Mouse (Mus musculus) layer of hippocampus, postnatal 14 days (tissue): ENCODE data around the gene Pus7l. TPM values are rescaled to one million over a fixed set of nuclear protein-coding genes. Genes with fewer than 3 reads are reported as not detected.

Source experiments
- DNase-seq, 2 experiments: peaks; one replicate each; pipeline ENCODE4 v3.0.0; 2021 to 2022; ENCODE audit warnings: low spot score in 2 of 2, mixed read lengths in 1 of 2
- total RNA-seq, 2 experiments: library from RNA; stranded (reverse); gene quantifications; 2 replicates each; pipeline ENCODE4 v1.2.3; 2021

The Pus7l gene
- total RNA-seq, 2 experiments from 2014 or later, result 4.2 to 4.9 TPM

DNA sequence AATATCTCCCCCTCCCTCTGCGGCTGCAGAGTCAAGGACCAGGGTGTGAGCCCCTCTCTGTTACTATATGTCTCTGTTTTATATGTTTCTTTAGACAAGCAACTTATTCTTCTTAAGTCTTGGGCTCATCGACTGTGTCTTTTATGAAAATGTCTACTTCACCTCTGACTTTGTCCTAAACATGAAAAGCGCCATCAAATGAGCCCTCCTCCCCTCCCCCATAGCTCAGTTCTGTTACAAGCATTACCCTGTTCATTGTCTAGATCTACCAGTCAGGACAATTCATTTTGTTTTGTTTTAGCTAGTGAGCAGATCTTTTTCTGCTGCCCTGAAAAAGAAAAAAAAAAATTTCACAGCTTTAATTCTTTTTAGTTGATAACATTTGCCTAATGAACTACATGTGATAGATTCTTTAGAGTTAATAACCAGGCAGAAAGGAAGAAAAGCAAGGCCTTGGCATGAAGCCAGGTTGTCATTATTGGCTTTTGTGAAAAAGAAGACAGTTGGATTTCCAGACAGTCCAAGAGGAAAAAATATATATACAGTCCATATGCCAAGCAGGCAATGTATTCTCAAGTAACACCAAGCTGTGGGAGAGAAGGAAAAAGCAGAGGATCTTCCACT lies 63.7 kb downstream of the Pus7l start:
- no peak for DNase-seq

DNA sequence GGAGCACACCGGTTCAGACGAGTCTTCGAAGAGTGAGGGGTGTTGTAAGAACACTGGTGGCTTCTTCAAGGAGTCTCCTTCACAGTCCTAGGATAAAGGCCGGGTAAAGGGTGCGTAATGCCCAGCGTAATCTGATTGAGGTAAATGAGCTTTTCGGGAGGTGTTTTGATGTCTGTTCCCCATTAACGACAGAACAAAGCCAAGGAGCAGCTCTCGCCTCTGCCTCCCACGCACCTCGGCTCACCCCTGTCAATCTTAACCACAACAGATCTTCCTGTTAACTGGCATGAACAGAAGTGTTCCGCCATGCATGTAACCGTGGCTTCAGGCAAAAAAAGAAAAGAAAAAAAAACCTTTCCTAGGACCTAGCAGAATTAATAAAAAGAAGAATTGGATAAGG lies 64.6 kb downstream of the Pus7l start:
- DNase-seq, result no peak

DNA sequence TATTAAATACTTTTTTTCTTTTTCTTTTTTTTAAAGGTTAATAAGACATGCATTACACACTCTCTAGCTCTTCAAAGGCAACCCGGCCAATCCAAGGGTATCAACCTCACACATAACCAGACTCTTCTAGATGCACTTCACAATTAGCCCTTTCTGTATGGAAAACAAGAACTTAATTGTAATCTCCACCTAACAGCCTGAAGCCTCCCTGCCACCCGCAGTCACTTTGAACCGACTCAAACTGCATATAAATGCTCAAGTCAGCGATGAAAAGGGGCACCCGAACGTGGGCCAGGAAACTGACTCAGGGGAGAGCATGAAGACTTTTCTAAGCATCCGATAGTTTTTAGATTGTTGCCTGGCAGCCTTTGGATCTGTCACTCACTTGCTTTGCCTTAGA lies 66.1 kb downstream of the Pus7l start:
- DNase-seq, result no peak

DNA sequence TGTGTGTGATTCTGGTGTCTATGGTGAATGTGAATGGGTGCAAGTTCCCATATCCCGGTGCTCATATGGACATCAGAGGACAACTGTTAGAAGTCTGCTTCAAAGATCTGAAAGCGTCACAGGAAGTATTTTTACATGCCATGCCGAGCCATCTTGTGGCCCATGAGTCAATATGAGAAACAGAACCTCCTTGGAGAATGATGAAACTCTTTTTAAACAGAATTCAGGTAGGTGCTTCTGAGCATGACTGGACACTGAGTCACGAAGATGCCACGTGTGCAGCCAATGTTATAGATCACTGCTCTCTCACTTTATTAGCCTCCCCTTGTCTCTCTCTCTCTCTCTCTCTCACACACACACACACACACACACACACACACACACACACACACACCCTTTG lies 67.4 kb downstream of the Pus7l start:
- DNase-seq, result no peak

Other genes with a start within 250 kb of the Pus7l start
- gene Adamts20, start 78.1 kb downstream of the Pus7l start, total RNA-seq, result 10 to 100 TPM; 14.2 to 16.2 TPM
- gene Irak4, start 96 bp upstream of the Pus7l start, total RNA-seq, result 1 to 10 TPM; 2.1 to 2.8 TPM
- 10 to 100 TPM; 61.6 to 62.0 TPM for gene Twf1, start 46.3 kb upstream of the Pus7l start, total RNA-seq
- gene Tmem117, start 85.7 kb upstream of the Pus7l start, total RNA-seq, result 10 to 100 TPM in 1 of 2 experiments, 1 to 10 TPM in 1; 8.7 to 10.5 TPM